Mouse (Mus musculus) limb, embryonic 13.5 days (tissue): ENCODE results near the gene Rubcnl. TPM values are rescaled to one million over a fixed set of nuclear protein-coding genes. Genes with fewer than 3 reads are reported as not detected.

Experiments used
- ATAC-seq: fragments of 200-750 bp; cut with Nextera tagmentation; 2 replicates; pipeline ENCODE4 v1.8.0; 2017; ENCODE audit warnings: low read depth, moderate number of reproducible peaks, moderate TSS enrichment; ENCODE audit not compliant: low FRiP score
- H3K27ac ChIP-seq: fragments of 300-500 bp; sonication (generic); 2 replicates; pipeline ENCODE4 v1.5.1; 2015; ENCODE audit warnings: inconsistent platforms, mild to moderate bottlenecking, moderate library complexity
- H3K27me3 ChIP-seq: fragments of 300-500 bp; sonication (generic); 2 replicates; pipeline ENCODE4 v1.6.1; 2015; ENCODE audit warnings: mild to moderate bottlenecking, inconsistent platforms
- H3K36me3 ChIP-seq: fragments of 300-500 bp; sonication (generic); 2 replicates; pipeline ENCODE4 v1.6.1; 2015; ENCODE audit warnings: inconsistent platforms, mild to moderate bottlenecking, moderate library complexity
- H3K4me1 ChIP-seq: fragments of 300-500 bp; sonication (generic); 2 replicates; pipeline ENCODE4 v1.6.1; 2015; ENCODE audit warnings: inconsistent platforms
- H3K4me2 ChIP-seq: fragments of 300-500 bp; sonication (generic); replicated peaks from 2 replicates; pipeline ENCODE4 v1.6.1; 2015; ENCODE audit warnings: inconsistent platforms, mild to moderate bottlenecking, moderate library complexity
- H3K4me3 ChIP-seq: fragments of 300-500 bp; sonication (generic); 2 replicates; pipeline ENCODE4 v1.5.1; 2015; ENCODE audit warnings: moderate library complexity, mild to moderate bottlenecking, inconsistent platforms
- H3K9ac ChIP-seq: fragments of 300-500 bp; sonication (generic); 2 replicates; pipeline ENCODE4 v1.6.1; 2015; ENCODE audit warnings: mild to moderate bottlenecking, inconsistent platforms
- H3K9me3 ChIP-seq: fragments of 300-500 bp; sonication (generic); 2 replicates; pipeline ENCODE4 v1.6.1; 2016; ENCODE audit warnings: inconsistent platforms
- WGBS: fragments of 180-500 bp; shearing (Covaris S2); methylation state at CpG from one replicate; pipeline ENCODE4 v1.1.7; 2015; 5-methylcytosine and 5-hydroxymethylcytosine counted together
- polyA plus RNA-seq: library from polyadenylated mRNA; unstranded; fragments of >200 nt; fragmentation: Nextera tagmentation; extraction: Ambion mirVana; gene quantifications from 2 replicates; pipeline ENCODE4 v1.2.1, GENCODE M21; 2015

Gene Rubcnl
- polyA plus RNA-seq, 1 experiment from 2014 or later = 1.9 TPM

GRCm38 (mm10) chr14:75020581-75021253, 4.9 kb downstream of the Rubcnl start:
- ATAC-seq = no peak
- WGBS = 78% methylated on average over 12 of the region's 12 CpGs

GRCm38 (mm10) chr14:75022522-75022921, 6.7 kb downstream of the Rubcnl start:
- H3K9ac ChIP-seq = no peak overlapping the region
- no peak overlapping the region for H3K4me3 ChIP-seq
- H3K9me3 ChIP-seq = no peaks in the 10 kb centered on the region
- H3K36me3 ChIP-seq = no peaks in the 10 kb centered on the region
- ATAC-seq = no peak
- no peaks in the 10 kb centered on the region for H3K27me3 ChIP-seq
- WGBS = 83% methylated on average over 9 of the region's 9 CpGs
- no peak overlapping the region for H3K4me2 ChIP-seq
- H3K4me1 ChIP-seq = no peaks in the 10 kb centered on the region
- H3K27ac ChIP-seq = no peak overlapping the region

More at GRCm38 (mm10) chr14:75020581-75021253, 4.9 kb downstream of the Rubcnl start:
- Histone ChIP-seq H3K9ac (no peak overlapping the region), H3K4me3 (no peak overlapping the region), H3K4me2 (no peak overlapping the region), H3K9me3 (no peaks in the 10 kb centered on the region), H3K27ac (no peak overlapping the region), H3K36me3 (no peaks in the 10 kb centered on the region), H3K27me3 (peaks cover 9% of the 10 kb centered on the region), H3K4me1 (peaks cover 4% of the 10 kb centered on the region; the same call in 1 of the 2 replicates)

GRCm38 (mm10) chr14:75024793-75025710, 9.2 kb downstream of the Rubcnl start:
- no peaks in the 10 kb centered on the region for H3K9me3 ChIP-seq
- no peak for ATAC-seq
- H3K9ac ChIP-seq = no peak overlapping the region
- no peak overlapping the region for H3K4me2 ChIP-seq
- no peak overlapping the region for H3K27ac ChIP-seq
- H3K4me1 ChIP-seq = no peaks in the 10 kb centered on the region
- WGBS = 80% methylated on average over 8 of the region's 8 CpGs
- H3K4me3 ChIP-seq = no peak overlapping the region
- H3K36me3 ChIP-seq = no peaks in the 10 kb centered on the region
- H3K27me3 ChIP-seq = no peaks in the 10 kb centered on the region

- H3K4me3 ChIP-seq = no peak overlapping the region
These were observed 14.9 kb downstream of the Rubcnl start for GRCm38 (mm10) chr14:75030764-75031163.

GRCm38 (mm10) chr14:75031999-75032575, 16.3 kb downstream of the Rubcnl start:
- H3K4me1 ChIP-seq = no peaks in the 10 kb centered on the region
- 84% methylated on average over 9 of the region's 9 CpGs for WGBS
- no peak overlapping the region for H3K9ac ChIP-seq
- no peak for ATAC-seq
- H3K9me3 ChIP-seq = no peaks in the 10 kb centered on the region
- no peaks in the 10 kb centered on the region for H3K27me3 ChIP-seq
- no peaks in the 10 kb centered on the region for H3K36me3 ChIP-seq
- H3K4me3 ChIP-seq = no peak overlapping the region
- no peak overlapping the region for H3K27ac ChIP-seq
- no peak overlapping the region for H3K4me2 ChIP-seq

More at GRCm38 (mm10) chr14:75030764-75031163, 14.9 kb downstream of the Rubcnl start:
- ATAC-seq = no peak
- no peak overlapping the region for H3K4me2 ChIP-seq
- H3K27me3 ChIP-seq = no peaks in the 10 kb centered on the region
- WGBS = 75% methylated on average over 7 of the region's 7 CpGs
- H3K9ac ChIP-seq = no peak overlapping the region
- H3K36me3 ChIP-seq = no peaks in the 10 kb centered on the region
- H3K4me1 ChIP-seq = no peaks in the 10 kb centered on the region
- H3K9me3 ChIP-seq = no peaks in the 10 kb centered on the region
- no peak overlapping the region for H3K27ac ChIP-seq

DNA sequence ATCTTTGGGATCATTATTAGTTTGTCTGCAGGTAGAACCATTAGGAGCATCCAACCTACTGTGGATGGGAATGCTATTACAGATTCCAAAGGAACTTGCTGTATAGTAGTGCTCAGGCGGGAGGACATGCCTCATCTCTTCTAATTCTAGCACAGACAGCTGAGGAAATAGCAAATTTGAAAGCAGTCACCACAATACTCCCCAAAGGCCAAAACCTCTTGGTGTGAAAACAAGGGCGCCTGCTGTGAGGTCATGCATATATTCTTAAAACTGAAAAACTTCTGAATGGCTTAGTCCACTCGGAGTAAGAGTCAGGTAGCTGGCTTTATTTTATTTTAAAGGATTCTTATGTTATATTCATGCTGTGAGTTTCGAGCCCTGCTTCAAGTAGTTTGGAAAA, 16.9 kb downstream of the Rubcnl start:
- no peak overlapping the region for H3K9ac ChIP-seq
- ATAC-seq = no peak
- no peaks in the 10 kb centered on the region for H3K36me3 ChIP-seq
- H3K4me1 ChIP-seq = no peaks in the 10 kb centered on the region
- 73% methylated on average over 4 of the region's 4 CpGs for WGBS
- H3K27me3 ChIP-seq = no peaks in the 10 kb centered on the region
- no peak overlapping the region for H3K27ac ChIP-seq
- H3K4me3 ChIP-seq = no peak overlapping the region
- no peaks in the 10 kb centered on the region for H3K9me3 ChIP-seq
- H3K4me2 ChIP-seq = no peak overlapping the region

- Histone ChIP-seq H3K4me2 (no peak overlapping the region), H3K9ac (no peak overlapping the region), H3K27ac (no peak overlapping the region), H3K36me3 (no peaks in the 10 kb centered on the region), H3K9me3 (no peaks in the 10 kb centered on the region), H3K27me3 (no peaks in the 10 kb centered on the region), H3K4me3 (no peak overlapping the region), H3K4me1 (no peaks in the 10 kb centered on the region)
- WGBS = 88% methylated on average over 3 of the region's 3 CpGs
- no peak for ATAC-seq
These were observed 18.4 kb downstream of the Rubcnl start for GRCm38 (mm10) chr14:75034240-75034639.

GRCm38 (mm10) chr14:75035431-75035830, 19.6 kb downstream of the Rubcnl start:
- Histone ChIP-seq H3K4me3 (no peak overlapping the region), H3K4me2 (no peak overlapping the region), H3K36me3 (no peaks in the 10 kb centered on the region), H3K27me3 (no peaks in the 10 kb centered on the region), H3K9me3 (no peaks in the 10 kb centered on the region), H3K9ac (no peak overlapping the region), H3K4me1 (no peaks in the 10 kb centered on the region), H3K27ac (no peak overlapping the region)
- no peak for ATAC-seq
- 61% methylated on average over 11 of the region's 11 CpGs for WGBS

DNA sequence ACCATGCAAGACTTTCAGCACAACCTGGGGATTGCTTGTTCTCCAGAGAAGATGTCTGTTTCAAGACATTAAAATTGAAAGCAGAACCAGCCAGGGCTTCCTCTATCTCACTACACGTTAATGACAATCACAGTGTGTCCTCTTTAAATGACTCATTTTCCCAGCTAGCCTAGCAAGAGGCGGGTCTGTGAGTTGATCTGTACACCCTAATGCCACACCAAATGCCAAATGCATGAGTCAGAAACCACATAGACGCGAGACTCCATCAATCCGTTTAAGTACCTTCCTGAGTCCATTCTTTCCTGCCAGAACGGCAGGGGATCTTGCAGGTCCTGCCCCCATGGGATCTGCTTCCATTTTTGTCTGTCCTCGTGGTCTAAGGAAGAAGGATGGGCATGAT, 29.4 kb downstream of the Rubcnl start:
- H3K9ac ChIP-seq = no peak overlapping the region
- no peak overlapping the region for H3K4me2 ChIP-seq
- WGBS = 72% methylated on average over 7 of the region's 7 CpGs
- no peaks in the 10 kb centered on the region for H3K4me1 ChIP-seq
- no peaks in the 10 kb centered on the region for H3K9me3 ChIP-seq
- no peaks in the 10 kb centered on the region for H3K27me3 ChIP-seq
- H3K36me3 ChIP-seq = no peaks in the 10 kb centered on the region
- no peak overlapping the region for H3K4me3 ChIP-seq
- no peak overlapping the region for H3K27ac ChIP-seq
- no peak for ATAC-seq

GRCm38 (mm10) chr14:75052451-75052850, 36.6 kb downstream of the Rubcnl start:
- no peak overlapping the region for H3K4me2 ChIP-seq
- ATAC-seq = no peak
- H3K27ac ChIP-seq = no peak overlapping the region
- no peaks in the 10 kb centered on the region for H3K9me3 ChIP-seq
- H3K4me3 ChIP-seq = no peak overlapping the region
- WGBS = 71% methylated on average over 8 of the region's 8 CpGs
- no peaks in the 10 kb centered on the region for H3K4me1 ChIP-seq
- no peak overlapping the region for H3K9ac ChIP-seq
- H3K27me3 ChIP-seq = no peaks in the 10 kb centered on the region
- H3K36me3 ChIP-seq = no peaks in the 10 kb centered on the region

DNA sequence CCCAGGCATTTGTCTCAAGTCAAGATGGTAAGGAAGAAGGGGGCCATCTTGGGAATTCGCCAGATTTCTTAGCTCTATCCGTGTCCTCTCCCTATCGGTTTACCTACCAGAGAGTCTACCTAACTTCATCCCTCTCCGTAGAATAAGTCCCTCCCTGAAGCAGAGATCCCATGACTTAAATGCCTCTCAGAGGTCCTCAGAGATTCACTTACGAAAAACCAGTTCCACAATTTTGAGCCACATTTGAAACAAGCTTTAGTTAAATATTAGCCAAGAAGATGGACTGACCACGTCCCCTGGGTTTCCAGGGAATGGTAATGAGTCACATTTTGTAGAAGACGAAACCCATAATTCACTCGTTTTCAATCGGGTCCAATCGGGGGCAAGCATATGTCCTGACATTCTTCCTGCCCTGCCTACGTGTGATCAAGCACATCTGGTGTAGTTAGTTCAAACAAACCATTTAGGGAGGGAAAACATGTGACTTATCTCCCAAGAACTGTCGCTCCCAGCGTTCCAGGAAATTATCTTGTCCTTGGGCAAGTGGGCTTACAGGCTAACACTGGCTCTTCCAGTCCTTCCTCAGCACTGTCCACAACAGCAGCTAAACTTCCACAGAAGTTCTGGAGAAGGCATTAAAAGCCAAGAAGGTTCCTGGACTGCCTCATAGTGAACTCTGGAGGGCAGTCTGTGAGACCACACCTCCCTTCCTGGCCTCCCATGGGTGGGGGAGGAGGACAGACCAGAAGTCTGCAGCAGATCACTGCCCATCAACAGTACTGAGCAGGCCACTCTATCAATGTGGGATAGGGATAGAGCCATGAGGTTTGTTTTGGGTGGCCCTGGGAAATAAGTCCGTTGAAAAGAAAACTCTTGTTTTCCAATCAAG, 38.9 kb downstream of the Rubcnl start:
- WGBS = 72% methylated on average over 14 of the region's 14 CpGs
- ATAC-seq = no peak
- Histone ChIP-seq H3K27ac (no peak overlapping the region), H3K9me3 (no peaks in the 10 kb centered on the region), H3K4me1 (no peaks in the 10 kb centered on the region), H3K36me3 (no peaks in the 10 kb centered on the region), H3K4me3 (no peak overlapping the region), H3K4me2 (no peak overlapping the region), H3K27me3 (no peaks in the 10 kb centered on the region), H3K9ac (no peak overlapping the region)
